Mouse (Mus musculus) midbrain, embryonic 13.5 days (tissue): Measurements from ENCODE around the gene Cacna1s. TPM values are rescaled to one million over a fixed set of nuclear protein-coding genes. Genes with fewer than 3 reads are reported as not detected.

ENCODE experiments used
- polyA plus RNA-seq: library from polyadenylated mRNA; unstranded; fragments of >200 nt; fragmentation: Nextera tagmentation; extraction: Ambion mirVana; gene quantifications from 2 replicates; pipeline ENCODE4 v1.2.1, GENCODE M21; 2015

Cacna1s gene
- polyA plus RNA-seq, 1 experiment from 2014 or later, result 0.22 TPM

Other genes starting within 250 kb of the Cacna1s start
- gene Lad1, start 234.2 kb upstream of the Cacna1s start, polyA plus RNA-seq, result 0.36 and 0.37 TPM in 2 replicates
- gene Tnnt2, start 216.4 kb upstream of the Cacna1s start, polyA plus RNA-seq, result 0.26 and 0.55 TPM in 2 replicates
- not detected in 2 replicates for gene Pkp1, start 133.5 kb upstream of the Cacna1s start, polyA plus RNA-seq
- not detected in 2 replicates for gene Igfn1, start 46.4 kb upstream of the Cacna1s start, polyA plus RNA-seq
- 144 and 146 TPM in 2 replicates for gene Tmem9, start 44.6 kb upstream of the Cacna1s start, polyA plus RNA-seq
- gene Ascl5, start 1.9 kb upstream of the Cacna1s start, polyA plus RNA-seq, result not detected in 2 replicates
- 44.1 and 49.3 TPM in 2 replicates for gene Kif21b, start 78.6 kb downstream of the Cacna1s start, polyA plus RNA-seq
- 0.17 and 0.22 TPM in 2 replicates for gene Mroh3, start 160.1 kb downstream of the Cacna1s start, polyA plus RNA-seq
- 4.7 and 6.2 TPM in 2 replicates for gene Inava, start 181.5 kb downstream of the Cacna1s start, polyA plus RNA-seq
- gene Gpr25, start 208.1 kb downstream of the Cacna1s start, polyA plus RNA-seq, result 0.24 TPM in 1 of 2 replicates, not detected in the other